Mouse (Mus musculus) left cerebral cortex, adult 11 months (tissue): ENCODE results near the gene Coq10b.
"Not testable (repeated sequence)": the region's sequence is repeated elsewhere in the genome, so short reads cannot be mapped to it uniquely, and the experiment has no call there.

ENCODE experiments used
- DNase-seq: peaks from one replicate; pipeline ENCODE4 v3.0.0; 2022; ENCODE audit warnings: low spot score

Coq10b gene

GRCm38 (mm10) chr1:55058383-55058782 is 5.8 kb downstream of the Coq10b start:
- not testable (repeated sequence) for DNase-seq

- no peak for DNase-seq
These were observed 8.5 kb downstream of the Coq10b start for GRCm38 (mm10) chr1:55061099-55061498.

- no peak for DNase-seq
These were observed 9.2 kb downstream of the Coq10b start for GRCm38 (mm10) chr1:55061772-55062171.

GRCm38 (mm10) chr1:55072328-55072727 is 19.8 kb downstream of the Coq10b start:
- not testable (repeated sequence) for DNase-seq

GRCm38 (mm10) chr1:55074757-55075156 is 22.2 kb downstream of the Coq10b start:
- no peak for DNase-seq

- no peak for DNase-seq
These were observed 23.3 kb downstream of the Coq10b start for GRCm38 (mm10) chr1:55075652-55076394.

GRCm38 (mm10) chr1:55076395-55076743 is 23.8 kb downstream of the Coq10b start:
- no peak for DNase-seq

GRCm38 (mm10) chr1:55076849-55077516 is 24.4 kb downstream of the Coq10b start:
- DNase-seq, result no peak

- no peak for DNase-seq
These were observed 27.1 kb downstream of the Coq10b start for GRCm38 (mm10) chr1:55079677-55080076.

GRCm38 (mm10) chr1:55082106-55082505 is 29.5 kb downstream of the Coq10b start:
- DNase-seq, result no peak

- no peak for DNase-seq
These were observed 33.3 kb downstream of the Coq10b start for GRCm38 (mm10) chr1:55085781-55086366.

- DNase-seq, result no peak
These were observed 34.4 kb downstream of the Coq10b start for GRCm38 (mm10) chr1:55086868-55087400.

GRCm38 (mm10) chr1:55087401-55087904 is 34.9 kb downstream of the Coq10b start:
- peak; percentile 35 for DNase-seq

GRCm38 (mm10) chr1:55087932-55088610 is 35.5 kb downstream of the Coq10b start, which contains the start of the genes Hspe1 and Hspd1:
Gene Hspe1, plus strand, starts transcription at chr1:55088132.
Gene Hspd1, minus strand, starts transcription at chr1:55088243.
- peak; percentile 96 for DNase-seq

- no peak for DNase-seq
These were observed 36.3 kb downstream of the Coq10b start for GRCm38 (mm10) chr1:55088611-55089497.

GRCm38 (mm10) chr1:55089498-55090064 is 37.0 kb downstream of the Coq10b start:
- DNase-seq, result no peak

GRCm38 (mm10) chr1:55092056-55092455 is 39.5 kb downstream of the Coq10b start:
- DNase-seq, result no peak

- DNase-seq, result no peak
These were observed 39.9 kb downstream of the Coq10b start for GRCm38 (mm10) chr1:55092469-55092868.

GRCm38 (mm10) chr1:55106919-55107585 is 54.5 kb downstream of the Coq10b start:
- no peak for DNase-seq

- DNase-seq, result no peak
These were observed 55.1 kb downstream of the Coq10b start for GRCm38 (mm10) chr1:55107644-55108043.
